Mouse (Mus musculus) left cerebral cortex, postnatal 25 days (tissue): ENCODE measurements around the gene Edaradd. TPM values are rescaled to one million over a fixed set of nuclear protein-coding genes. Genes with fewer than 3 reads are reported as not detected.
"Not testable (repeated sequence)": the region's sequence is repeated elsewhere in the genome, so short reads cannot be mapped to it uniquely, and the experiment has no call there.

Experiments used
- DNase-seq, 2 experiments: peaks; one replicate each; pipeline ENCODE4 v3.0.0; 2022; ENCODE audit warnings: low spot score in 2 of 2, mixed read lengths in 1 of 2
- intact Hi-C: fragments of 180-260 bp; cut with DNase I; formaldehyde crosslinking; loops from one replicate; pipeline ENCODE4 v1.15.1; 2025
- total RNA-seq, 2 experiments: library from RNA; stranded (reverse); gene quantifications; 2 replicates each; pipeline ENCODE4 v1.2.3; 2021

The Edaradd gene
- total RNA-seq, 2 experiments from 2014 or later: 0.09 to 0.16 TPM

DNA sequence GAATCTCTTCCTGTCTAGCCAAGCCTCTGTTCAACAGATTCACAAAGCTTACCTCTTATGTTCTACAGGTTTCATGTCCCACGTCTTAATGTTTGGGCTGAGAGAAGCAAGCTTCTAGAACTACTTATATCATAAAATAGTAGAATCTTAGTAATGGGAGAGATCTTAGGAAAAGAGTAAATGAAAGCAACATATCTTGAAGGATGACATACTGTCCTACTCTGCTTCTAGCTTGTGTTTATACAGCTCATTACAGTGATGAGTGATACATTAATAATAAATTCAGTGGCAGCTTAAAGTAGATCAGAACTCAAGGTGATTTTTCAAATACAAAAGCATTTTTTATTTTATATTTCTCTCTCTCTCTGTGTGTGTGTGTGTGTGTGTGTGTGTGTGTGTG lies 55.4 kb downstream of the Edaradd start, which contains the start of gene Lgals8:
TSS of gene Lgals8 (minus strand) at position 101 of the 400 bp plus-strand sequence.
- DNase-seq: no peak
- intact Hi-C loops: loop anchor here (5.0 kb wide), 1 partner anchor 102 kb away; the partner anchor contains the start of gene Ero1lb

- intact Hi-C loops: loop anchor here (5.0 kb wide), 1 partner anchor 103 kb away; the partner anchor contains the start of gene Ero1lb
- DNase-seq: not testable (repeated sequence)
Measured at GRCm38 (mm10) chr13:12464159-12464558, 56.1 kb downstream of the Edaradd start.

DNA sequence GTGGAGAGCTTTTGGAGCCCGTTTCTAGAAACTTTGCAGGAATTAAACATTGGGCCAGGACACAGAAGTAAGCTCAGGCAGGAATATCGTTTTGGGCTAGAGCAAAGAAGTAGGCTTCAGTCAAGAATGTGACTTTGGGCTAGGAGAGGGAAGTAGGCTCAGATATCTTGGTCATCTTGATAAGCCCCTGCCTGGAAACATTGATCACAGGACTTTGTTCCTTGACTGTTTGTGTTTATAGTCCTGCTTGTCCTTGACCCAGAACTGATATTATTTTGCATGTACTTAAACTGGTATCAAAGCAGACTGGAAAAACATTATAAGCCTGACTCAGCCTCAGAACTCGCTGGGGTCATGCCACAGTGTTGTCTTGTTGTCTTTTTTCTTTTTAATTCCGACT lies 57.6 kb downstream of the Edaradd start:
- DNase-seq: no peak
- intact Hi-C loops: loop anchor here (5.0 kb wide), 1 partner anchor 105 kb away; the partner anchor contains the start of gene Ero1lb

GRCm38 (mm10) chr13:12461730-12462119 lies 58.5 kb downstream of the Edaradd start:
- DNase-seq: no peak
- intact Hi-C loops: loop anchor here (5.0 kb wide), 1 partner anchor 106 kb away; the partner anchor contains the start of gene Ero1lb

- intact Hi-C loops: loop anchor here (5.0 kb wide), 1 partner anchor 106 kb away; the partner anchor contains the start of gene Ero1lb
- peak; percentile 86 to 88 for DNase-seq
Measured at GRCm38 (mm10) chr13:12460881-12461729, 59.1 kb downstream of the Edaradd start.

- intact Hi-C loops: loop anchor here (5.0 kb wide), 1 partner anchor 107 kb away; the partner anchor contains the start of gene Ero1lb
- DNase-seq: peak; percentile 58 to 84
Measured at GRCm38 (mm10) chr13:12460443-12460842, 59.8 kb downstream of the Edaradd start.

DNA sequence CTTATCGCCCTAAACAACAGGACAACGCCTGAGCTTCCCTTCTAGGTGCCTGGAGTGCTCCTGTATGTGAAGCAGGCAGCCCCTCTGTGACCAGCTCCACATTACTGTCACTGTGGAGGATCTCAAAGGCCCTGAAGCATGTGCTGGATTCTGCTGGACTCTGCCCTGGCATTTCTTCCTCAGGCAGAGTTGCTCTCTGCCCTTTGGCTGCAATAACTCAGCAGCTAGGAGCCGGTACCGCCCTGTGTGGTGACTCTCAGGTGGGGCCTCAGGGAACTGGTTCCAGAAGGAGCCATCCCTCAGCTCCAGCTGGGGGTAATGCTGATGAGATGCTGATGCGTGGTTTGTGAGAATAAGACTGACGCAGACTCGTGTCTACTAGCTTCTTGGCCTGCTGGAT lies 63.5 kb downstream of the Edaradd start:
- intact Hi-C loops: no loop called here
- DNase-seq: no peak

DNA sequence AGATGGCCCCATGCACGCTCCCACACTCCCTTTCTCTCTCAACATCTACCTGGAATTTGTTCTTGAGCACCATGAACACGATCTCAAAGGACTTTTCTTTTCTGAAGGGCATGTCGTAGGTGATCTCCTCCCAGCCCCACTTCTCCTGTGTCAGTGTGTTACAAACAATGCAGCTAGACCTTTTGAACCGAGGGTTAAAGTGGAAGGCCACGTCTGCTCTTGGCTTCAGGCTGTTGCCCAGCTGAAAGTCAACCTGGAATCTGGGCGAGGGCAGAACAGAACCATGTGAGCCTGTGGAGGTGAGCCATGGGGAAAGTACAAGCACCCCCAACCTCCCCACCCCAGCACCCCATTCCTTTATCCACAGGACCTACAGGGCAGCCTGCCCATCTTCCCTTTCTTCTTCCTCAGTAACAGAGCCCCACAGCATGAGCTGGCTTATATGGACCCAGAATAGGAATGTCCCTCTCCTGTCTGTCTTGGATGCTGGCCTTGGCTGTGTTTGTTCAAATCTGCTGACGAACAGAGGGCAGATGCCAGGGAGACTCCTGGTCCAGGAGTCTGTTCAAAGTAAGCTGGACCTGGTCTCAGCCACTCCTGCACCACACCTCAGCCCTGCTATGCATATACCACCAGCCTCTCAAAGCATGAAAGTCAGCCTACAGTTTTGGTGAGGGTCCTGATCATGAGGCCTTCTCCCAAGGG lies 65.4 kb downstream of the Edaradd start:
- intact Hi-C loops: no loop called here
- DNase-seq: no peak

DNA sequence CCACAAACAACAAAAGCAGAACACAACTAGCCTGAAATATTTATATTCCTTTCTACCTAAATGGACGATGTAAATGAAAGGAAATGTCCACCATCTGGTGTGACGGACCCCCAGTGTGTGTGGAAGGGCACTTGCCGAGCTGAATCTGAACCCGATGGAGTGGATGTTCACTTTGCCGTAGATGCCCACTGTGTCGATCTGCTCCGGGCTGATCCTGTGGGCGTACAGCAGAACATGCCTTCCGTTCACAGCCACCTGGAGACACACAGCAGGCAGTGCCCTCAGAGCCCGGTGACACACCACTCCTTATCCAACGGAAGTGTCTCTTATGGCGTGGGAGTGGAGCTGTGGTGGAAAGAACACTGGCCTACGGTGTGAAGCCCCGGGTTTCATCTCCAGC lies 67.1 kb downstream of the Edaradd start:
- intact Hi-C loops: no loop called here
- no peak for DNase-seq

DNA sequence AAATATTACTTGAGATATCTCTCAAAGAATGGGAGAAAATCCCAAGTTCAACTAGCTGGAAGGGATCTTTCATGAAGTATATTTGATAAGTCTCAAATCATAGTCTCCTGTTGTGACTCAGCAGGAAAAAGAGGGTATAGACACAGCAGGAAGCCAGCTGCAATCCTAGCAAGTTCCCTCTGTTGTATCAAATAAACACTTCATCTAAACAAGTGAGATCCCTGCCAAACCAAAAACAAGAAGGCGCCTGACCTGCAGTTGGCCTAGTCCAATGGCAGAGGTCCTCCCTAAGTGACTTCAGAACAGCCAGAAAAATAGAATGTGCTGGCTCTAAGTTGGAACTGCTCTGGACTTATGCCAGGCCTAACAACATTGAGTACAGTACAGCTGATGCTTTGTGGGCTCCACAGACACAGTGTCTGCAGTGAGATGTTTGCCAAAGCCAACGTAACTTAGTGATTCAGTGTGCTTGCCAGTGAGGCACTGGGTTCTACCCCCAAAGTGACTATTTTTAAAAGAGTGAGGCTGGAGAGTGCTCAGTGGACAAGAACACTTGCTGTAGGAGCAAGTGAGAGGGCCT lies 78.1 kb downstream of the Edaradd start:
- DNase-seq: peak; percentile 32 to 70
- intact Hi-C loops: no loop called here

DNA sequence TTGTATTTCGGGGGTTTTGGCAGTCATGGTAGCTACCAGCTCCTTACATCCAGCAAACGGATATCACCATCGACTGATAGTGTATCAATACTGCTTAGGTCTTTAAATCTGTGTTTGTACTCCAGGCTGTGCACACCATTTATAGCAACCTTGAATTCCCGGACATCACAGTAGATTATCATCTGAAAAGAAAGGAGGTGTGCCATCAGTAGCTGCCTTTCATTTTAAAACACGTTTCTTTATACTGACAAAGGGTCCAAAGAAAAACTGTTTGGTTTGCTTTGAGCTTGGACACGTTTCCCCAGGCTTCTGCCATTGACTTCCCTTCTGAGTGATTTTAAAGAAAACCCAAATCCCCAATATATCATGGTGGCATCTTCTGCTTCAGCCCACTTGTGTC lies 79.4 kb downstream of the Edaradd start:
- intact Hi-C loops: no loop called here

DNA sequence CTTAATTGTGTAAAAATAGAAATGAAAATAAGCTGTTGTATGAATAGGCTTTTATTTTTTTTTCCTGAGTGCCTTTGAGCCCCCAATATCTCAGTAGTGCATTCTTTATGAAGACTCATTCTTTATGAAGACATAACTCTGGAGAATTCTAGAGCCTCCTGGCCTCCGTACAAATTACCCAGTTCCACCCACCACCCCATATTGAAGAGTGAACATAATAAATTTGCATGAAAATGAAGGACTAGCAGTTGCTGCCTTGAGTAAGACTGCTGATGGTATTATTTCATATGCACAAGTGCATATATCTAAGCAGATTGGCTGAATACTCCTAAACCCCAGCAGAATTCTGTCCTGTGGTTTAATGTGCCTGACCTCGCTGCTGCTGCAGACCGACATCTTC lies 80.7 kb downstream of the Edaradd start:
- intact Hi-C loops: no loop called here
- peak in 1 of 2 experiments; percentile 50 for DNase-seq

More for the DNA sequence above, 79.4 kb downstream of the Edaradd start:
- DNase-seq: no peak

DNA sequence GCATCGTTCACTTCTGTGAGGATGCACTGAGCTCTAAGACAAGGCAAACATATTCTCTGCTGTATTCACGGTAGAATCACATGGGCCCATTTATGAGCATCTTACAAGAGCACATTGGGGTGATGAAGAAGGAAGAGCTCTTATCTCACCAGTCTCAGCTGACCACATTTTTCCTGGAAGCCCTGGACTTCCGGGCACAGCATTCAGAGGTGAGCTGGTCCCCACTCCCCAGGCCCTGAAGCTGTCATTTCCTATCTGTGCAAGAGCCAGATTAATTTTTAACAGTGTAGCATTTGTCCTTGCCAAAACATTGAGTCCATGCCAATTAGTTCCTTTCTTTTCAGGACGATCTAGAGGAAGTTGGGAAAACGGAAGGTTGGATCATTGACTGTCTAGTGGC lies 86.4 kb downstream of the Edaradd start:
- intact Hi-C loops: no loop called here
- no peak for DNase-seq

DNA sequence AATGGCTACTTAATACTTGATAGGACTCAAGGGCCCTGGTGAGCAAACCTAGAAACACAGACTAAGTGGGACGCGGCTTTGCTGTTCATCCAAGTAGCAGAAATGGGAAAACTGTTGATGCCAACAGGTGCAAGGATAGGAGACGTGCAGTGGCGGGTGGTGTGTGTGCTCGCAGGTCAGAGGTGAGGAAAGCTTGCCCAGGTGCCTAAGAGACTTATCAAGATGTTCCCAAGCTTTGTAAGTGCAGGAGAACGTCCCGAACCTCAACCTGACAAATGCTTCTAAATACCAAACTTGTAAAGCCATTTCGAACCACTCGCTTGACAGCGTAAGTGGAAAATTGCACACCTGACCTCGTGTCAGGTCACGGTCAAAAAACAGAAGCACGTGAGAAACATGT lies 91.7 kb downstream of the Edaradd start:
- intact Hi-C loops: no loop called here
- no peak for DNase-seq

Other genes starting within 250 kb of the Edaradd start
- gene Actn2, start 179.7 kb downstream of the Edaradd start, total RNA-seq: 10 to 100 TPM in 1 of 2 experiments, 1 to 10 TPM in 1; 9.9 to 22.1 TPM
- 10 to 100 TPM; 24.9 to 28.9 TPM for gene Heatr1, start 125.4 kb downstream of the Edaradd start, total RNA-seq
- gene Lgals8, start 55.5 kb downstream of the Edaradd start, total RNA-seq: 10 to 100 TPM; 23.2 to 28.5 TPM
- gene Ero1lb, start 45.4 kb upstream of the Edaradd start, total RNA-seq: 10 to 100 TPM; 15.1 to 17.1 TPM